Mouse (Mus musculus): Measurements from ENCODE around the gene Rfc2.

Rfc2 gene

GRCm38 (mm10) chr5:134581146-134581545 lies at the start of gene Rfc2:
Gene Rfc2, plus strand, starts transcription at chr5:134581366.
- no peak for DNase-seq

- peak; percentile 94 for DNase-seq
Measured at GRCm38 (mm10) chr5:134531585-134531984, 49.6 kb upstream of the Rfc2 start.

GRCm38 (mm10) chr5:134532417-134532816 lies 48.7 kb upstream of the Rfc2 start:
- no peak for DNase-seq

- peak; percentile 95 for DNase-seq
Measured at GRCm38 (mm10) chr5:134536036-134536435, 45.1 kb upstream of the Rfc2 start.

GRCm38 (mm10) chr5:134539891-134540290 lies 41.3 kb upstream of the Rfc2 start:
- peak; percentile 99 for DNase-seq

- DNase-seq, result peak; percentile 97
Measured at GRCm38 (mm10) chr5:134540881-134541280, 40.3 kb upstream of the Rfc2 start.

GRCm38 (mm10) chr5:134541640-134542039 lies 39.5 kb upstream of the Rfc2 start:
- DNase-seq, result peak; percentile 99

GRCm38 (mm10) chr5:134544516-134545241 lies 36.5 kb upstream of the Rfc2 start:
- peak; percentile 96 for DNase-seq

GRCm38 (mm10) chr5:134545242-134545629 lies 35.9 kb upstream of the Rfc2 start:
- no peak for DNase-seq

- no peak for DNase-seq
Measured at GRCm38 (mm10) chr5:134546790-134547189, 34.4 kb upstream of the Rfc2 start.

- DNase-seq, result no peak
Measured at GRCm38 (mm10) chr5:134548306-134548705, 32.9 kb upstream of the Rfc2 start.

- no peak for DNase-seq
Measured at GRCm38 (mm10) chr5:134549640-134550168, 31.5 kb upstream of the Rfc2 start.

GRCm38 (mm10) chr5:134550836-134551232 lies 30.3 kb upstream of the Rfc2 start:
- no peak for DNase-seq

GRCm38 (mm10) chr5:134551233-134552109 lies 29.7 kb upstream of the Rfc2 start:
- DNase-seq, result peak; percentile 97

GRCm38 (mm10) chr5:134552110-134552972 lies 28.8 kb upstream of the Rfc2 start, which contains the start of gene Clip2:
Gene Clip2, minus strand, starts transcription at chr5:134552434.
- DNase-seq, result peak; percentile 100

- DNase-seq, result no peak
Measured at GRCm38 (mm10) chr5:134553951-134554546, 27.1 kb upstream of the Rfc2 start.

GRCm38 (mm10) chr5:134555463-134556164 lies 25.6 kb upstream of the Rfc2 start:
- peak; percentile 99 for DNase-seq

GRCm38 (mm10) chr5:134560071-134560449 lies 21.1 kb upstream of the Rfc2 start, which contains the start of gene Syna:
Gene Syna, minus strand, starts transcription at chr5:134560171.
- DNase-seq, result no peak

- no peak for DNase-seq
Measured at GRCm38 (mm10) chr5:134560450-134561171, 20.6 kb upstream of the Rfc2 start.

GRCm38 (mm10) chr5:134564272-134564671 lies 16.9 kb upstream of the Rfc2 start:
- DNase-seq, result no peak

- DNase-seq, result no peak
Measured at GRCm38 (mm10) chr5:134565696-134566095, 15.5 kb upstream of the Rfc2 start.
